Mouse (Mus musculus): ENCODE measurements around the gene Mpdz. TPM values are rescaled to one million over a fixed set of nuclear protein-coding genes. Genes with fewer than 3 reads are reported as not detected.

Mpdz gene
- polyA plus RNA-seq, 1 experiment from 2014 or later: 51.3 TPM

- H3K27me3 ChIP-seq (ENCODE audit: control insufficient read depth, insufficient read depth, low read length): no peaks in the 10 kb centered on the region
- no peak overlapping the region for H3K4me3 ChIP-seq (ENCODE audit: low read depth, low read length)
- no peak for ATAC-seq (ENCODE audit: insufficient read depth, low FRiP score, low TSS enrichment)
- no peak for DNase-seq (ENCODE audit: low spot score)
- H3K9me3 ChIP-seq (ENCODE audit: control insufficient read depth, low read length): no peaks in the 10 kb centered on the region
- no peaks in the 10 kb centered on the region for H3K36me3 ChIP-seq (ENCODE audit: control insufficient read depth, insufficient read depth, low read length)
- H3K27ac ChIP-seq (ENCODE audit: low read depth, low read length): no peak overlapping the region
- H3K4me1 ChIP-seq (ENCODE audit: control insufficient read depth, insufficient read depth, low read length): no peaks in the 10 kb centered on the region
- no peak overlapping the region for H3K4me2 ChIP-seq (ENCODE audit: low read depth)
- H3K9ac ChIP-seq (ENCODE audit: low read length): no peak overlapping the region
- 96% methylated on average over 1 of the region's 1 CpGs for WGBS
Observed at GRCm38 (mm10) chr4:81423556-81423955, 19.1 kb downstream of the Mpdz start.

- 77% methylated on average over 2 of the region's 2 CpGs for WGBS
- Histone ChIP-seq H3K9ac (ENCODE audit: low read length) (no peak overlapping the region), H3K4me1 (ENCODE audit: control insufficient read depth, insufficient read depth, low read length) (no peaks in the 10 kb centered on the region), H3K36me3 (ENCODE audit: control insufficient read depth, insufficient read depth, low read length) (no peaks in the 10 kb centered on the region), H3K9me3 (ENCODE audit: control insufficient read depth, low read length) (no peaks in the 10 kb centered on the region), H3K4me2 (ENCODE audit: low read depth) (no peak overlapping the region), H3K4me3 (ENCODE audit: low read depth, low read length) (no peak overlapping the region), H3K27me3 (ENCODE audit: control insufficient read depth, insufficient read depth, low read length) (no peaks in the 10 kb centered on the region), H3K27ac (ENCODE audit: low read depth, low read length) (no peak overlapping the region)
- ATAC-seq (ENCODE audit: insufficient read depth, low FRiP score, low TSS enrichment): no peak
- no peak for DNase-seq (ENCODE audit: low spot score)
Observed at GRCm38 (mm10) chr4:81421621-81422020, 21.0 kb downstream of the Mpdz start.

GRCm38 (mm10) chr4:81415324-81416026 is 27.1 kb downstream of the Mpdz start:
- Histone ChIP-seq H3K4me1 (ENCODE audit: control insufficient read depth, insufficient read depth, low read length) (no peaks in the 10 kb centered on the region), H3K4me2 (ENCODE audit: low read depth) (no peak overlapping the region), H3K27ac (ENCODE audit: low read depth, low read length) (no peak overlapping the region), H3K27me3 (ENCODE audit: control insufficient read depth, insufficient read depth, low read length) (no peaks in the 10 kb centered on the region), H3K9ac (ENCODE audit: low read length) (no peak overlapping the region), H3K9me3 (ENCODE audit: control insufficient read depth, low read length) (no peaks in the 10 kb centered on the region), H3K4me3 (ENCODE audit: low read depth, low read length) (no peak overlapping the region), H3K36me3 (ENCODE audit: control insufficient read depth, insufficient read depth, low read length) (no peaks in the 10 kb centered on the region)
- ATAC-seq (ENCODE audit: insufficient read depth, low FRiP score, low TSS enrichment) (0 out of 2 replicates have a peak, but pooled peaks have one; percentile 2), DNase-seq (ENCODE audit: low spot score) (no peak)
- 84% methylated on average over 10 of the region's 10 CpGs for WGBS

GRCm38 (mm10) chr4:81414684-81415323 is 27.8 kb downstream of the Mpdz start:
- Histone ChIP-seq H3K9ac (ENCODE audit: low read length) (no peak overlapping the region), H3K4me3 (ENCODE audit: low read depth, low read length) (no peak overlapping the region), H3K4me1 (ENCODE audit: control insufficient read depth, insufficient read depth, low read length) (no peaks in the 10 kb centered on the region), H3K36me3 (ENCODE audit: control insufficient read depth, insufficient read depth, low read length) (no peaks in the 10 kb centered on the region), H3K27me3 (ENCODE audit: control insufficient read depth, insufficient read depth, low read length) (no peaks in the 10 kb centered on the region), H3K4me2 (ENCODE audit: low read depth) (no peak overlapping the region), H3K9me3 (ENCODE audit: control insufficient read depth, low read length) (no peaks in the 10 kb centered on the region), H3K27ac (ENCODE audit: low read depth, low read length) (no peak overlapping the region)
- ATAC-seq (ENCODE audit: insufficient read depth, low FRiP score, low TSS enrichment) (0 out of 2 replicates have a peak, but pooled peaks have one; percentile 2), DNase-seq (ENCODE audit: low spot score) (no peak)
- WGBS: 92% methylated on average over 8 of the region's 8 CpGs

- Histone ChIP-seq H3K4me1 (ENCODE audit: control insufficient read depth, insufficient read depth, low read length) (no peaks in the 10 kb centered on the region), H3K4me3 (ENCODE audit: low read depth, low read length) (no peak overlapping the region), H3K36me3 (ENCODE audit: control insufficient read depth, insufficient read depth, low read length) (no peaks in the 10 kb centered on the region), H3K9ac (ENCODE audit: low read length) (no peak overlapping the region), H3K4me2 (ENCODE audit: low read depth) (no peak overlapping the region), H3K27ac (ENCODE audit: low read depth, low read length) (no peak overlapping the region), H3K9me3 (ENCODE audit: control insufficient read depth, low read length) (no peaks in the 10 kb centered on the region), H3K27me3 (ENCODE audit: control insufficient read depth, insufficient read depth, low read length) (no peaks in the 10 kb centered on the region)
- ATAC-seq (ENCODE audit: insufficient read depth, low FRiP score, low TSS enrichment) (no peak), DNase-seq (ENCODE audit: low spot score) (no peak)
- WGBS: 90% methylated on average over 6 of the region's 6 CpGs
Observed at GRCm38 (mm10) chr4:81396883-81397282, 45.7 kb downstream of the Mpdz start.

GRCm38 (mm10) chr4:81392869-81393268 is 49.7 kb downstream of the Mpdz start:
- WGBS: 91% methylated on average over 3 of the region's 3 CpGs

GRCm38 (mm10) chr4:81389263-81389662 is 53.4 kb downstream of the Mpdz start:
- Histone ChIP-seq H3K4me2 (ENCODE audit: low read depth) (no peak overlapping the region), H3K27me3 (ENCODE audit: control insufficient read depth, insufficient read depth, low read length) (no peaks in the 10 kb centered on the region), H3K9me3 (ENCODE audit: control insufficient read depth, low read length) (no peaks in the 10 kb centered on the region), H3K4me3 (ENCODE audit: low read depth, low read length) (no peak overlapping the region), H3K36me3 (ENCODE audit: control insufficient read depth, insufficient read depth, low read length) (no peaks in the 10 kb centered on the region), H3K4me1 (ENCODE audit: control insufficient read depth, insufficient read depth, low read length) (peaks cover 3% of the 10 kb centered on the region; the same call in 1 of the 2 replicates), H3K27ac (ENCODE audit: low read depth, low read length) (no peak overlapping the region), H3K9ac (ENCODE audit: low read length) (no peak overlapping the region)
- ATAC-seq (ENCODE audit: insufficient read depth, low FRiP score, low TSS enrichment): peak; percentile 31; the same call in 1 of the 2 replicates
- no peak for DNase-seq (ENCODE audit: low spot score)

More at GRCm38 (mm10) chr4:81392869-81393268, 49.7 kb downstream of the Mpdz start:
- Histone ChIP-seq H3K9ac (ENCODE audit: low read length) (no peak overlapping the region), H3K4me2 (ENCODE audit: low read depth) (no peak overlapping the region), H3K27me3 (ENCODE audit: control insufficient read depth, insufficient read depth, low read length) (no peaks in the 10 kb centered on the region), H3K36me3 (ENCODE audit: control insufficient read depth, insufficient read depth, low read length) (no peaks in the 10 kb centered on the region), H3K27ac (ENCODE audit: low read depth, low read length) (no peak overlapping the region), H3K9me3 (ENCODE audit: control insufficient read depth, low read length) (no peaks in the 10 kb centered on the region), H3K4me3 (ENCODE audit: low read depth, low read length) (no peak overlapping the region), H3K4me1 (ENCODE audit: control insufficient read depth, insufficient read depth, low read length) (peaks cover 3% of the 10 kb centered on the region; the same call in 1 of the 2 replicates)
- DNase-seq (ENCODE audit: low spot score) (no peak), ATAC-seq (ENCODE audit: insufficient read depth, low FRiP score, low TSS enrichment) (no peak)

- H3K4me2 ChIP-seq (ENCODE audit: low read depth): no peak overlapping the region
- H3K4me1 ChIP-seq (ENCODE audit: control insufficient read depth, insufficient read depth, low read length): peaks cover 3% of the 10 kb centered on the region; the same call in 1 of the 2 replicates
- H3K9me3 ChIP-seq (ENCODE audit: control insufficient read depth, low read length): no peaks in the 10 kb centered on the region
- DNase-seq (ENCODE audit: low spot score): no peak
- no peaks in the 10 kb centered on the region for H3K27me3 ChIP-seq (ENCODE audit: control insufficient read depth, insufficient read depth, low read length)
- H3K4me3 ChIP-seq (ENCODE audit: low read depth, low read length): no peak overlapping the region
- no peak for ATAC-seq (ENCODE audit: insufficient read depth, low FRiP score, low TSS enrichment)
- H3K27ac ChIP-seq (ENCODE audit: low read depth, low read length): no peak overlapping the region
- H3K9ac ChIP-seq (ENCODE audit: low read length): no peak overlapping the region
- WGBS: 82% methylated on average over 2 of the region's 2 CpGs
- no peaks in the 10 kb centered on the region for H3K36me3 ChIP-seq (ENCODE audit: control insufficient read depth, insufficient read depth, low read length)
Observed at GRCm38 (mm10) chr4:81387644-81388043, 55.0 kb downstream of the Mpdz start.

GRCm38 (mm10) chr4:81372355-81372754 is 70.3 kb downstream of the Mpdz start:
- Histone ChIP-seq H3K36me3 (ENCODE audit: control insufficient read depth, insufficient read depth, low read length) (no peaks in the 10 kb centered on the region), H3K4me1 (ENCODE audit: control insufficient read depth, insufficient read depth, low read length) (no peaks in the 10 kb centered on the region), H3K9ac (ENCODE audit: low read length) (no peak overlapping the region), H3K9me3 (ENCODE audit: control insufficient read depth, low read length) (no peaks in the 10 kb centered on the region), H3K27ac (ENCODE audit: low read depth, low read length) (no peak overlapping the region), H3K27me3 (ENCODE audit: control insufficient read depth, insufficient read depth, low read length) (no peaks in the 10 kb centered on the region), H3K4me3 (ENCODE audit: low read depth, low read length) (no peak overlapping the region), H3K4me2 (ENCODE audit: low read depth) (no peak overlapping the region)
- ATAC-seq (ENCODE audit: insufficient read depth, low FRiP score, low TSS enrichment): no peak
- DNase-seq (ENCODE audit: low spot score): no peak
- WGBS: 93% methylated on average over 4 of the region's 4 CpGs

Data from neural tube, embryonic 11.5 days (tissue).